Mouse (Mus musculus) mature B cell (primary cell): ENCODE measurements around the gene Nsdhl.

Experiments used
- in situ Hi-C: fragments of 300-500 bp; cut with MboI; formaldehyde crosslinking; loops from 2 replicates; pipeline ENCODE4 v1.14.3; 2019

Gene Nsdhl

DNA sequence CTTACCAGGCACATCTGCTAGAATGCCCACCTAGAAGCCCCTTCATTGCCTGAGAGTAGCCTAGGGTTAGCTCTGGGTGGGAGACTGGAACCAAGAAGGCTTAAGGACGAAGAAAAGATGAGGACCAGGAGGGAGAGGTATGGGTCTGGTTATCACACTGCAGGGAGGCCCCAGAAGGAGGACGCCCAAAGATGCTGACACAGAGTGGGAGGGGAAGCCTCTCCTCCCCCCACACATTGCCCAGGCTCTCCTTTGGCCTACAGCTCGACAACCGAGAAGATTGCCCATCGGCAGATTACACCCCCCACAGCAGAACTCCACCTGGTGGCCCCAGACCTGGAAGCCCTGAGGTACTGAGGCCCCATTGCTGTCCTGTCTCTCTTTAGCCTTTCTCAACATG is 84.8 kb downstream of the Nsdhl start:
- in situ Hi-C loops: no loop called here

- in situ Hi-C loops: no loop called here
Measured at GRCm38 (mm10) chrX:73005678-73006077, 87.3 kb downstream of the Nsdhl start.

DNA sequence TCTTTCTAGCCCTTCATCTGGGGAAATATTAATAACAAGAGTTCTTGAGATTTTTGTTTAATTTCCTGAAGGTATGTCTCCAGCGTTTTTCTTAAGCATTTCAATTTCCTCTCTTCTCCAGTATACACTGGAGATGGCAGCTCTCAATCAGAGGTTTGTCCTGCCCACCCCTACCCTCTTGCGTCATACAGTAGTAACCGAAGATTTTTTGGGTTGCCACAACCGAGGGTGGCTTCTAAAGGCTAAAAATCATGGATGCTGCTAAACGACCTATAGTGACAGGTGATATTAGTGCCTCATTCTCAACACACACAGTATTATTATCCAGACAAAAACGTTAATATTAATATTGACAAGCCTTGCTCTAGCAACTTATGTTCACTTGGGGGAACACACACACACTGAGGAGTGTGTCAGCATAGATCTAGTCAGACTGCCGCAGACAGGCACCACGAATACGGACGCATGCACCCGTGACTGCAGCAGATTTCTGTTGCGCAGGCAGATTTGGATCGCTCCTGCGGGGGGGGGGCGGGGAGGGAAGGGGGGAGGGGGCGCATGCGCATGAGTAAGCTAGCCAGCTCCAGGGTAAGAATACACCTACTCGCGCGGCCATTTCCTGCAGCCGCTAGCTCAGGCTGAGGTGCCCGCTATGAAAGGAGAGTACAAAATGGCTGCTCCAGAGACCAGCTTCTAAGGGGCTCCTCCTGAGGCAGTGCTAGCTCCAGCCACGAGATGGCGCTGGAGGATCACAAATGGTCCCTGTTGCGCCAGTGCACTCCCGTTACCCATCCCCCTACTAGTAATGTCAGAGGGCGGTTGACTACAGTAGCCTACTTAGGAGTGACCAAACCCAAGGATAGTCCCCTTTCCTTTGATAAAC is 89.5 kb downstream of the Nsdhl start:
- in situ Hi-C loops: no loop called here
